Mouse (Mus musculus) kidney, adult 8-10 months (tissue): Measurements from ENCODE around the gene Tnnt3.

ENCODE experiments used
- DNase-seq, 2 experiments: peaks; one replicate each; pipeline ENCODE4 v3.0.0; 2022

The Tnnt3 gene

GRCm38 (mm10) chr7:142498575-142498974, at the start of gene Tnnt3:
TSS of gene Tnnt3 (plus strand) at chr7:142498836.
- DNase-seq: no peak

- no peak for DNase-seq
These were observed 49.5 kb upstream of the Tnnt3 start for GRCm38 (mm10) chr7:142449038-142449617.

- DNase-seq: no peak
These were observed 43.9 kb upstream of the Tnnt3 start for GRCm38 (mm10) chr7:142454706-142455105.

GRCm38 (mm10) chr7:142455251-142455650, 43.4 kb upstream of the Tnnt3 start:
- DNase-seq: no peak

GRCm38 (mm10) chr7:142456806-142457205, 41.8 kb upstream of the Tnnt3 start:
- no peak for DNase-seq

GRCm38 (mm10) chr7:142457227-142457811, 41.3 kb upstream of the Tnnt3 start:
- no peak for DNase-seq

GRCm38 (mm10) chr7:142458026-142458425, 40.6 kb upstream of the Tnnt3 start:
- DNase-seq: no peak

- DNase-seq: no peak
These were observed 39.8 kb upstream of the Tnnt3 start for GRCm38 (mm10) chr7:142458676-142459298.

- no peak for DNase-seq
These were observed 39.3 kb upstream of the Tnnt3 start for GRCm38 (mm10) chr7:142459299-142459691.

GRCm38 (mm10) chr7:142460636-142461077, 38.0 kb upstream of the Tnnt3 start, which contains the start of gene Lsp1:
TSS of gene Lsp1 (plus strand) at chr7:142460809.
- DNase-seq: no peak

- DNase-seq: no peak
These were observed 37.2 kb upstream of the Tnnt3 start for GRCm38 (mm10) chr7:142461446-142461845.

- DNase-seq: no peak
These were observed 36.4 kb upstream of the Tnnt3 start for GRCm38 (mm10) chr7:142462190-142462589.

GRCm38 (mm10) chr7:142462594-142463078, 36.0 kb upstream of the Tnnt3 start:
- no peak for DNase-seq

- no peak for DNase-seq
These were observed 28.4 kb upstream of the Tnnt3 start for GRCm38 (mm10) chr7:142470171-142470691.

GRCm38 (mm10) chr7:142470808-142471413, 27.7 kb upstream of the Tnnt3 start:
- no peak for DNase-seq

GRCm38 (mm10) chr7:142471414-142471861, 27.2 kb upstream of the Tnnt3 start:
- no peak for DNase-seq

- DNase-seq: no peak
These were observed 26.6 kb upstream of the Tnnt3 start for GRCm38 (mm10) chr7:142471884-142472570.

- DNase-seq: no peak
These were observed 25.7 kb upstream of the Tnnt3 start for GRCm38 (mm10) chr7:142472936-142473335.

GRCm38 (mm10) chr7:142473476-142473875, 25.2 kb upstream of the Tnnt3 start:
- no peak for DNase-seq

- DNase-seq: no peak
These were observed 23.8 kb upstream of the Tnnt3 start for GRCm38 (mm10) chr7:142474799-142475198.

- no peak for DNase-seq
These were observed 23.0 kb upstream of the Tnnt3 start for GRCm38 (mm10) chr7:142475641-142476040.

- no peak for DNase-seq
These were observed 22.4 kb upstream of the Tnnt3 start for GRCm38 (mm10) chr7:142476271-142476670.
